Mouse (Mus musculus): Measurements from ENCODE around the gene St3gal6. TPM values are rescaled to one million over a fixed set of nuclear protein-coding genes. Genes with fewer than 3 reads are reported as not detected.

St3gal6 gene
- total RNA-seq, 1 experiment from 2014 or later = 17.6 TPM

DNA sequence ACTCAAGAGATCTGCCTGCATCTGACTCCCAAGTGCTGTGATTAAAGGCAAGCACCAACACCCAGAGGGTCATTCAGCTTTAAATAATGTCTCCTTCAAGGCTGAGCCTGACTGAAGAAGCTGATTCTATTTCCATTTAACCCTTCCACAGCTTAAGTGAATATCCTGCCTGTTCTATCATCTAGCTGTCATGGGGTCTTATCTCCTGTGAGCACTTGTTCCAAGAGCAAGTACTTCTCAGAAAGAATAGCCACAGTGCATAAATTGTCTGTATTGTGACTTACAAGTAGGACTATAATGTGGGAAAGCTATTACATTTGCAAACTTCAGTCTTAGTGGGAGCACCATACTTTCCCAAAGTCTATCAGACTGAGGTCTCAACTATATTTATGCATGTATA, 1.8 kb upstream of the St3gal6 start:
- ATAC-seq (replicated peaks in 1 of 2; ENCODE audit: insufficient read depth in 1 of 2, low FRiP score in 2 of 2, low TSS enrichment in 1 of 2, low read depth in 1 of 2, poor library complexity in 2 of 2, severe bottlenecking in 2 of 2) = no peak

DNA sequence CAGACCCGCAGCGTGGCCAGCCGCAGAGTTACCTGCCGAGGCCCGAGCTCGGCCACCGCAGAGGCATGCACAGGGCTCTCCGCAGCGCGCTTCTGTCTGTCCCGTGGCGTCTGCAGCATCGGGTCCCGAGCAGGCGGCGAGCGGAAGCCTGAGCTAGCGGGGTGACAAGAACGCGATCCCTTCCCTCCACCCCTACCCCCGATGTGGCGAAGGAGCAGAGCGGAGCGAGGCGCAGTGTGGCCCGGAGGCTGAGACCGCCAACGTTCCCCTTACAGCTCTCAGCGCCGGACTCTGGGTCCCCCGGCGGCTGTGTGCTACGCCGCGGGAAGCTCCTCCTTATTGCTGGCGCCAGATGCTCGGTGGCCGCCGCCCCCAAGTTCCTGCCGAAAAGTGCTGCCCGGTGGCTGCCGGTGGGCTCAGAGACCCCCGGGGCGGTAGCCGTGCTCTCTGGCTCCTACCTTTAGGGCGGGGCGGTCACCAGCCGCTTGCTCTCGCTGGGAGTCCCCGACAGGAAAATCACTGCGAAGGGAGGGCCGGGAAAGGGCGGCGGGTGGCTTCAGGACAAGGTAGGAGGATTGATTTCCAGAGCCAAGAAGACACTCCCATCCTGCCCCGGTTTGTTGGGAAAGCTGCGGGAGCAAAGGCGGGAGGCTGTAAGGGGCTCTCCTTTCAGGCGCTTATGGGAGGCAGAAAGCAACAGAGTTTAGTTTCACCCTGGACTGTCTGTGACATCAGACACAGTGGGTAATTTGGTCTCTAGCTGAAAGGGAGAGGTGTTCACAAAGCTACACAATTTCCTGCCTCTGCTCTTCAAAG, 791 bp downstream of the St3gal6 start:
- ATAC-seq (replicated peaks in 1 of 2; ENCODE audit: insufficient read depth in 1 of 2, low FRiP score in 2 of 2, low TSS enrichment in 1 of 2, low read depth in 1 of 2, poor library complexity in 2 of 2, severe bottlenecking in 2 of 2) = peak; percentile 83 to 85

DNA sequence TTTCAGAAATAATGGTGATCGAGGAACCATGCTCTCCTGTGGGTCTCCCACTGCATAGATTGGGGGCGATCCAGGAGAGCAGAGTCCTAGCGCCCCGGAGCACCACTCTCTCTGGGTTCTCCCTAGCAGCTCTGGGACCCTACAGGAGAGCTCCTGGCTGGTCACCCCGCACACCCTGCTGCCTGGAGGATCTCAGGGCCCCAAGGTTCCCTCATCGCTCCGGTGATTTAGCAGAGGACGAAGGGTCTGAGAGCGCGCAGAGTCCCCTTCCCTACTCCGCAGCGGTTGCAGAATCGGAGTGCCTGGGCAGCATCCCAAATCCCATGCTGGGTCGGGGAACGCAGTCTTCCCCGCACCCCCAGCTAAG, 1.4 kb downstream of the St3gal6 start:
- peak; percentile 37 to 43 for ATAC-seq (replicated peaks in 1 of 2; ENCODE audit: insufficient read depth in 1 of 2, low FRiP score in 2 of 2, low TSS enrichment in 1 of 2, low read depth in 1 of 2, poor library complexity in 2 of 2, severe bottlenecking in 2 of 2)

DNA sequence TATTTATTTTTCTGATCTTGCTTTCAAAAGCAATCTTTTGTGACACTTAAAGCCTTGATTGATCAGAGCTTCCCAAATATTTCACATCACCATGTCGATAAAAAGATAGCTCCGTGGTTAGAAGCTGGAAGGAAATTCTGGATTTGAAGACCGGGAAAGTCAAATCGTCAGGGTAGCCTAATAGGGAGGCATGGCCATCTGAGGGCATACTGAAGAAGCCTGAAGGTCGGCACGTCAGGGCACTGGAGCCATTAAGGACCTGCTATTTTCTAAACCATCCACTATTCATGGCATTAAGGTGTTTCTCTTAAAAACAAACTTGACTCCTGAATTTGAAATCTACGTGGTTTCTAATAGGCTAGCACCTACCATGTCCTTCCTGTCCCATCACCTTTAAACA, 2.1 kb downstream of the St3gal6 start:
- no peak for ATAC-seq (replicated peaks in 1 of 2; ENCODE audit: insufficient read depth in 1 of 2, low FRiP score in 2 of 2, low TSS enrichment in 1 of 2, low read depth in 1 of 2, poor library complexity in 2 of 2, severe bottlenecking in 2 of 2)

DNA sequence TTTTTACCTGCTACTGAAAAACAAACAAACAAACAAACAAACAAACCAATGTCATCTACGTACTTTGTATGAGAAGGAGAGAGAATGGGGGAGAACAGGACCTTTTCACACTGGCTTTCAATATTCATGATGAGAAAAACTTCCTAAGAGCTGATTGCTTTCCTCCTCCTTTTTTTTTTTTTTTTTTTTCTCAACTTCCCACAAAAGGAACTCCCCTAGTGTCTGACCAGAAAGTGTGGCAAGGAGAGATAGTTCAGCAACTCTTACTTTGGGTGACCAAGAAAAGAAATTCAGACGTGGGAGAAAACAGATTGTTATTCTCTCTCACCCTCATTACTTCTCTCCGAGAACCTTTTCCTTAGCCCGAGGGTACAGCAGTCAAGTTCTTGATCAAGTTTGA, 2.9 kb downstream of the St3gal6 start:
- ATAC-seq (replicated peaks in 1 of 2; ENCODE audit: insufficient read depth in 1 of 2, low FRiP score in 2 of 2, low TSS enrichment in 1 of 2, low read depth in 1 of 2, poor library complexity in 2 of 2, severe bottlenecking in 2 of 2) = no peak

DNA sequence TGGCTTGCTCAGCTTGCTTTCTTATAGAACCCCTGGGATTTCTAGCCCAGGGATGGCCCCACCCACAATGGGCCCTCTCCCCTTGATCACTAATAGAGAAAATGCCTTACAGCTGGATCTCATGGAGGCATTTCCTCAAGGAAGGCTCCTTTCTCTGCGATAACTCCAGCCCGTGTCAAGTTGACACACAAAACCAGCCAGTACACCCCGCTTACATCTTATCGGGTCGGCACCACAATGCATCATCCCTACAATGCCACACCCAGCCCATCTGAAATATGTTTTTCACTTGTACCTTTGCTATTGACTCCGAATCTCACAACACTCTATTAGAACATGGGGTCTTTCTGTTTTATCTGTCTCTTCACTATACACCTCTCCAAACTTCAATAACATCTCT, 3.6 kb downstream of the St3gal6 start:
- no peak for ATAC-seq (replicated peaks in 1 of 2; ENCODE audit: insufficient read depth in 1 of 2, low FRiP score in 2 of 2, low TSS enrichment in 1 of 2, low read depth in 1 of 2, poor library complexity in 2 of 2, severe bottlenecking in 2 of 2)

DNA sequence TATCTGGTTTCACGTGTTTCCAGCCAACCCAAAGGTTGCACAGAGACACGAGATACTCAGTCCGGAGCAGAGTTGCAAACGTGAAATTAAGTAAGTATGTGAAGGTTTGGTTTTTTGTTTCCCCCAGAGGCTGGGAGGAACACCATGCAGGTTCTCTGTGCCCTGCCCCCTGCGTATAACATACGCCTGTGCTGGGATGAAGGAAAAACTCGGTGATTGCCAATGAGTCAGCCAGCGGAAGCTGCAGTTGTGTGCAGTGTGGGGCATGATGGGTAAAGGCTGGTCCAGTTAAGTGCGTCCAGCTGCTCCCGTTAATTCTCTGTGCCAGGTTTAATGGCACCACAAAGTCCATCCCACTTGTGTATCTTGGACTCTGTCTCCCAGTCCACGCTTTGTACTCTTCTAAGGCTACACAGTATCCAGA, 4.4 kb downstream of the St3gal6 start:
- ATAC-seq (replicated peaks in 1 of 2; ENCODE audit: insufficient read depth in 1 of 2, low FRiP score in 2 of 2, low TSS enrichment in 1 of 2, low read depth in 1 of 2, poor library complexity in 2 of 2, severe bottlenecking in 2 of 2) = no peak

DNA sequence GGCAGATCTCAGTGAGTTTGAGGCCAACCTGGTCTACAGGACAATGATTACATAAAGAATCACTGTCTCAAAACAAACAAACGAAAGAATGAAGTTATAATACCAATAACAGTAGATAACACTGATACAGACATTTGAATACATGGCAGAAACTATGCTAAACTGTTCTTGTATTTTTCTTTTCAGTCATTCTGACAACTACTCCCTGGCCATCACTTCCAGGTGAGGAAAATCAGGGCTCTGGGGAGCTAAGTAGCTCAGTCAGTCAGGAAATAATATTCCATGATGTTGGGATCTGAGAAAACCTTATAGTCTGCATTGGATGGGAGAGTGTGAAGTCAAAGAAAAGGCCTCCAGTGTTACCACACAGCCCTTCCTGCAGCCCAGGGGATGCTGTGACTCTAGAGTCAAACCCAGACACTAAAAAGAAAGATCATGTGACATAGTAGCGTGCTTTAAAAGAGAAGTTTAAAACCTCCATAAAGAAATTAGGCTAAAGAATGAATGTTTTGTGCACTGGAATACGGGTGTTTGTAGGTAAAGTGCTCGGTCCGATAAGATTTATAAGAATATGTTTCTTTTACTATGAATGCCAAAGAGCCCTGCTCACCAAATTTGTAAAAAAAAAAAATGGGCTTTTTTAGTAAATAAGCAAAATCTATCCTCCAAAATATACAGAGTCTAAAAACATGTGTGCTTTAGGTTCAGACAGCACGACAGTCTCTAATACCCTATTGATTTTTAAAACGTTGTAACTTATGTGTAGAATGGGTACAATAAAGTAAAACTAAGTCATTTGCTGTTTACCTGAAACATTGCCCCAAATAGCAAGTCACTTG, 6.9 kb downstream of the St3gal6 start:
- ATAC-seq (replicated peaks in 1 of 2; ENCODE audit: insufficient read depth in 1 of 2, low FRiP score in 2 of 2, low TSS enrichment in 1 of 2, low read depth in 1 of 2, poor library complexity in 2 of 2, severe bottlenecking in 2 of 2) = no peak

DNA sequence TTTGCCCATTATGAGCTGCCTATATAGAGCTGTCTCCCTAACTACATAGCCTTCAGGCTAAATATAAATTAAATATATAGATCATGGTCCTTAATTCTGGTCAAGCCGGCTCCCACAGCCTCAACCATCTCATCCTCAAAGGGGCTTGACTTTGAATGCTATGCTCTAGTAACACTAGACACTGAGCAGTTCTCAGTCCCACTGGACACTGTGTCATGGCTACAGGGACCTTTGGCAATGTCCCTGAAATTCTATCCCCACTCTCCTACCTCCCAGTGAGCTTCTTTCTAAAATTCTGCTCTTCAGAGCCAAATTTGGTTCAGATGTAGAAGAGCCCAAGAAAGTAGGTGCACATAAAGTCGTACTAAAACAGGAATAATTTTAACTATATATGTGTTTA, 7.9 kb downstream of the St3gal6 start:
- no peak for ATAC-seq (replicated peaks in 1 of 2; ENCODE audit: insufficient read depth in 1 of 2, low FRiP score in 2 of 2, low TSS enrichment in 1 of 2, low read depth in 1 of 2, poor library complexity in 2 of 2, severe bottlenecking in 2 of 2)

DNA sequence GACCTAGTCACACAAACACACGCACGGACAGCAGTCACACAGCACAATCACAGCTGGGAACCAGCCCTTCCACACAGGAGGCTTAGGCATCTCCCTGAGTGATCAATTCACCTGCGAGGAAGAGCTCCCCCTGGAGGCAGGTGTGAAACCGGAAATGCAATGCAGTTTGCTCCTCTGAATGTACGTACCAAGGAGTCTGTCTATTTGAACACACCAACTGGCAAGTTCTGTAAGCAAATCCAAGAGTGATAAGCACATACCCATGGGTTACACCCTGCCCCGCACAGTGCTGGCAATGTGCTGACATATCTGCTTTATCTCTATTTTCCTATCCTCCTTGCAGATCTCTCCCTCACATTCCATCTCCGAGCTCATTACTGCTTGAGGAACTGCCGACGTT, 9.5 kb downstream of the St3gal6 start:
- peak; percentile 43 to 44; a peak in 1 of 4 replicates for ATAC-seq (replicated peaks in 1 of 2; ENCODE audit: insufficient read depth in 1 of 2, low FRiP score in 2 of 2, low TSS enrichment in 1 of 2, low read depth in 1 of 2, poor library complexity in 2 of 2, severe bottlenecking in 2 of 2)

DNA sequence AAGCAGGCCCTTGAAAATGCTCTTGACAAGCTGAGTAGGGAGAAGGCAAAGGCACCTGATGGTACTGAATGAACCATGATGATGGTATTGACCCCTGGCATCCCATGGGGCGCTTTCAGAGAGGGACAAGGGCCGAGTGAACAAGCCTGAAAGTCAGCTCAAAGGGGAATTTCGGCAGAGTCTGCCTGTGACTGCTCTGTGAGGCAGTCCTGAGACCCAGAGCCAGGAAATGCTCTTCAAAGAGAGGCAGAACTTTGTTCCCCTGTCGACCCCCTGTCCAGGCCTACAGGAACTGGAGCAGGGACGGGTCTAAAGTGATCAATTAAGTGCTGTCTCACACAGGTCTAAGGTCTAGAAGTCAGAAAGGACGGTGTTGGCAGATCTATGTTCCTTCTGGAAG, 10.3 kb downstream of the St3gal6 start:
- ATAC-seq (replicated peaks in 1 of 2; ENCODE audit: insufficient read depth in 1 of 2, low FRiP score in 2 of 2, low TSS enrichment in 1 of 2, low read depth in 1 of 2, poor library complexity in 2 of 2, severe bottlenecking in 2 of 2) = no peak

DNA sequence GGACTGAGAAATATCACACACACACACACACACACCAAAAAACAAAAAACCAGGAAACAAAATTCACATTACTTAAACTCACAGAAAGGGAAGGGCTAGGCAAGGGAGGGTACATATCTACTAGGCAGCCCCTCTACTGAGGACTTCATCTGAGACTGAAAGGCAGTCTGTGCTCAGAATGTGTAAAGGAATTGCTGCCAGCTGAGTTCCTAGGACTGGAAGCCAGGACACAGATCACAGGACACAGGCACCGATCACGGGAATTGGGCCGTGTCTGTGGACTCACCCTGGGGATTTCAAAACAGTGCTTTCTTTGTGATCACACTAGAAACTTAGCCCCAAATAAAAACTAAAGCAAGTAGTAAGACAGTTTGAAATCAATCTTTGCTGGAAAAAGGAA, 11.2 kb downstream of the St3gal6 start:
- ATAC-seq (replicated peaks in 1 of 2; ENCODE audit: insufficient read depth in 1 of 2, low FRiP score in 2 of 2, low TSS enrichment in 1 of 2, low read depth in 1 of 2, poor library complexity in 2 of 2, severe bottlenecking in 2 of 2) = no peak

DNA sequence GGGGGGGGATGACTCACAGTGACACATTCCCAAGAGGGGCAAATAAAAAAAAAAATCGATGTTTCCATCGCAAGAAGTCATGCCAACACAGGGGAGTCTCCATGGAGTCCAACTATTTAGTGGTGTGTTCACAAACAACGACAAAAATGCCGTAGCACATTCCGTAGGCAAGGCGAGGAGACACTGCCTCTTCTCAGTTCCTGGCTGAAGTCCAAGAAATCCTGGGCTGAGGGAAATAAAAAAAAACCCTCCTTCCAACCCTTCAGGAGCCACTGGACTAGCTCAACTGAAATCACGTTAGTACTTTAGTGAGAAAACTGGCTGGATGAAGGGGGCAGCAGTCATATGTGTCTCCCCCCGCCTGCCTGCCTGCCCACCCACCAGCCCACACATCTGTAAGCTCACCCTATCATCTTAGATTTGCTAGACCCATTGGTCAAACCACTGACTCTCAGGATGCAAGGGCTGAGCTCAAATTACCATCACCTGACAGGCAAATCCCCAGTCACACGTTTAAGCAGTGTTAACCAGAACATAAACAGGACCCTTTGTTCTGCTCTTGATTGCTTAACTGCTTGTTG, 11.8 kb downstream of the St3gal6 start:
- ATAC-seq (replicated peaks in 1 of 2; ENCODE audit: insufficient read depth in 1 of 2, low FRiP score in 2 of 2, low TSS enrichment in 1 of 2, low read depth in 1 of 2, poor library complexity in 2 of 2, severe bottlenecking in 2 of 2) = no peak

DNA sequence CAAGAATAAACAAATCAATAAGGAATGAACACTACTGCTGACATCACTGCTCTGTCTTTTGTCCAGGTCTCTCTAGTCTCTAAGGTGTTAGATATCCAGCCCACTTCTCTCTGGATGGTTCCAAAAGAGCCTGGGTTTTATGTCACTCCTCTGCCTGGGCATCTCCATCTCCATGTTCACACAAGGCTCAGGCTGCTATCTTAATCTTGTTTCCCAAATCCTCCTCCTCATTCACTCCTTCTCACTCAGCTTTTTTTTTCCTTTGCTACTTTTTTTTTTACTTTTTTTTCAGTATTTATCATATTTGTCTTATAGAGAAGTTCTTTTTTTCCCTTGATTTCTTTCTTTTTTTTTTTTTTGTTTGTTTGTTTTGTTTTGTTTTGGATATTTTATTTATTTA, 19.1 kb downstream of the St3gal6 start:
- no peak for ATAC-seq (replicated peaks in 1 of 2; ENCODE audit: insufficient read depth in 1 of 2, low FRiP score in 2 of 2, low TSS enrichment in 1 of 2, low read depth in 1 of 2, poor library complexity in 2 of 2, severe bottlenecking in 2 of 2)

DNA sequence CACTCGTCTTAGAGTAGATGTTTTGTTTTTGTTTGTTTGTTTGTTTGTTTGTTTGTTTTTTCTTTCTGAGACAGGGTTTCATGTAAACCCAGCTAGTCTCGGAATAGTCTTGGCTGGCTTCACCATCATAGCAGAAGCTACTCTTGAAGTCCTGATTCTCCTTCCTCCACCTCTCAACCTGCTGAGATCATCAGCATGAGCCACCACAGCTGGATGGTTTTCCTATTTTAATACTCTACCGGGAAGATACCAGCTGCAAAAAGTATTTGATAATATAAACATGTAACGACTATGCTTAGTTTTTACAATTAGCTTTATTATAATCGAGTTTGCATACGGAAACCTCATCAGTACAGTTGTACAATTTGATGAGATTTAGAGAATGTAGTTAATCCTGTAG, 21.5 kb downstream of the St3gal6 start:
- no peak for ATAC-seq (replicated peaks in 1 of 2; ENCODE audit: insufficient read depth in 1 of 2, low FRiP score in 2 of 2, low TSS enrichment in 1 of 2, low read depth in 1 of 2, poor library complexity in 2 of 2, severe bottlenecking in 2 of 2)

DNA sequence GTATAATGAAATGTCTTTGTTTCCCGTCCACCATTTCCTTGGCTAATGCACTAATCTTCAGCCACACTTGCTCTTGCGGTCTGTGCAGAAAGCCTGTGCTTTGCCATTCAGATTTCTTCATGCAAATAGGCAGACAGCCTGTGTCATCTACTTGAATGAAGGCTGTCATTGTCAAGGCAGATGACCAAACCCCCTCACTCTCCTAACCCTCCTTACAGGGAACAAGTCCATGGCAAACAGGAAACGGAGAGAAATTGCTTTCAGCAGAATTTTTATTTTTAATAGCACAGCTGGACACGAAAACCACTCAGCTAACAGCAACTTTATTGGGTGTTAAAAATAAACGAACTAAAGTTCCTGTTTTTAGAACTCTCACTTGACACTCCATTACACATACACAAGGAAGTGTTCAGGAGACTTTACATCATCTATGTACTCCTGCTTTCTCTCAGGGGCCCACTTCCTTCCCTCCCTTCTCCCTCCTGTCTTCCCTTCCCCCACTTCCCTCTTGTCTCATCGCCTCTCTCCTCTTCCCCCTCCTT, 22.2 kb downstream of the St3gal6 start:
- ATAC-seq (replicated peaks in 1 of 2; ENCODE audit: insufficient read depth in 1 of 2, low FRiP score in 2 of 2, low TSS enrichment in 1 of 2, low read depth in 1 of 2, poor library complexity in 2 of 2, severe bottlenecking in 2 of 2) = peak; percentile 59 to 66

DNA sequence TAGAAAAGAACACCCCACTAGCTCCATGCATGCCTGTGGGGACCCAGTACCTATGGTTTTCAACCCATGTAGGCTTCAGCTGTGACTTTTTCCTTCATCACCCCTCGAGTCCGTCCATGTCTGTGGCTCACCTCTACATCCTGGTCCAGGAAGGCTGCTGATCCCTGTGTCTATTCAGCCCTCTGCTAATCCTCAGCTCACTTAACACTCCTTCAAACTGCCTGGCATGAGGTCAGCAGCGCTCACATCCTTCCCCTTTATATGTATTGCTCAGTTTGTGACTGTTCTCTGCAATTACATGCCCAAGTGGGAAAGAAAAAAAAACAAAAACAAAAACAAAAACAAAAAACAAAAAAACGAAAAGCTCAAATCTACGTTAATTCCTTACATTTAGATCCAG, 24.4 kb downstream of the St3gal6 start:
- no peak for ATAC-seq (replicated peaks in 1 of 2; ENCODE audit: insufficient read depth in 1 of 2, low FRiP score in 2 of 2, low TSS enrichment in 1 of 2, low read depth in 1 of 2, poor library complexity in 2 of 2, severe bottlenecking in 2 of 2)

DNA sequence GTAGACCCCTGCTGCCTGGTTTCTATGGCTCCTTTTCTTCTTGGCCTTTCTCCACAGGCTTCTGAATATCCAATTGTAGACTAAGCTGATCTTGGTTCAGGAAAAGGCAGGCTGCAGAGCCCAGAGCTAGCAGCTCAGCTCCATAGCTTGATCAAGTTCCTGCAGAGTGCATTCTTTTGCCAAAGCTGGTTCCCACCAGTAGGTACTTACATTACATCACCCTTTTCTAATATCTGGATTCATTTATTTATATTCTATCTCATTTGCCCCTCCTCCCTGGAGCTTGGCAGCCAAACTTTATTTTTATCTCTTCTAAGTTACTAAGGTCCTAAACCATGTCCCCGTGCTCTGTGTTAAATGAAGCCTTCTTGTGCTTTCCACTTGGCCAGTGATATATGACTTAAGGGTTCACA, 24.9 kb downstream of the St3gal6 start:
- ATAC-seq (replicated peaks in 1 of 2; ENCODE audit: insufficient read depth in 1 of 2, low FRiP score in 2 of 2, low TSS enrichment in 1 of 2, low read depth in 1 of 2, poor library complexity in 2 of 2, severe bottlenecking in 2 of 2) = no peak
